Mouse (Mus musculus) megakaryocyte, embryonic 14.5 days (primary cell): ENCODE data around the gene Acod1.

Experiments
- FLI1 ChIP-seq: IDR thresholded peaks from 2 replicates; pipeline ENCODE4 v1.6.1; 2012; ENCODE audit warnings: low read length, inconsistent platforms, mixed read lengths
- GATA1 ChIP-seq: IDR thresholded peaks from 3 replicates; pipeline ENCODE4 v1.6.1; 2012; ENCODE audit warnings: mixed read lengths, low read length, inconsistent platforms, borderline replicate concordance

- TF ChIP-seq GATA1 (no peak), FLI1 (no peak)
Observed at GRCm38 (mm10) chr14:103095036-103095435, 48.3 kb downstream of the Acod1 start.
